Mouse (Mus musculus) brain, adult 2 months (tissue): Measurements from ENCODE around the gene H2-M9.

Source experiments
- DNase-seq: peaks from one replicate; pipeline ENCODE4 v3.0.0; 2011; ENCODE audit warnings: low read depth, low spot score

The H2-M9 gene

DNA sequence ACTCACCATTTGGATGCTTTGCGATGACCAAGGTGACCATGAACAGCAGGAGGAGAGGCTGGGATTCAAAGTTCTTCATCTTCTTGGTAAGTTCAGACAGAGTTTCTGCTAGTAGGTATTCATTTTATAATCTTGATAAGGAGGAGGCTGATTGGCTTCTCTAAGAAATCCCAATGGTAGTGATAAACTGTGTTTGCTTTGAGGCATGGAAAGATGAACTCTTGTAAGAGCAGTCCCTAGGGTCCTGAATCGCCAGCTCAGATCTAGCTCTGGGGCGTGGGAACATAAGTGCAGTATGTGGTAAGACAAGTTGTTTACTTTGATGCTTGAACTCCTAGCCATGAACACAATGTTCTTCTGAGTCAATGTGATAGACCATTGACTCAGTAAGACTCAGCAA, at the start of gene H2-M9:
H2-M9 (minus strand) TSS at position 101 of the 400 bp plus-strand sequence.
- DNase-seq, result no peak

DNA sequence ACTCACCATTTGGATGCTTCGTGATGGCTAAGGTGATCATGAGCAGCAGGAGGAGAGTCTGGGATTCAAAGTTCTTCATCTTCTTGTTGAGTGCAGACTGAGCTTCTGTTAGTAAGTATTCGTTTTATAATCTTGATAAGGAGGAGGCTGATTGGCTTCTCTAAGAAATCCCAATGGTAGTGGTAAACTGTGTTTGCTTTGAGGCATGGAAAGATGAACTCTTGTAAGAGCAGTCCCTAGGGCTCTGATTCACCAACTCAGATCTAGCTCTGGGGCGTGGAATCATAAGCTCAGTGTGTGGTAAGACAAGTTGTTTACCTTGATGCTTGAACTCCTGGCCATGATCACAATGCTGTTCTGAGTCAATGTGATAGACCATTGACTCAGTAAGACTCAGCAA, 29.7 kb upstream of the H2-M9 start, which contains the start of gene H2-M1:
H2-M1 (minus strand) TSS at position 101 of the 400 bp plus-strand sequence.
- DNase-seq, result no peak
